Mouse (Mus musculus) heart, adult 8-10 months (tissue): ENCODE results near the gene Unc5b. TPM values are rescaled to one million over a fixed set of nuclear protein-coding genes. Genes with fewer than 3 reads are reported as not detected.

Experiments used
- DNase-seq: peaks from one replicate; pipeline ENCODE4 v3.0.0; 2022; ENCODE audit warnings: low spot score
- total RNA-seq, 4 experiments: library from RNA; stranded (reverse); gene quantifications; 2 replicates each; pipeline ENCODE4 v1.2.4; 2022

Unc5b gene
- total RNA-seq, 4 experiments from 2014 or later: 9.6 to 14.5 (median 12.0) TPM

DNA sequence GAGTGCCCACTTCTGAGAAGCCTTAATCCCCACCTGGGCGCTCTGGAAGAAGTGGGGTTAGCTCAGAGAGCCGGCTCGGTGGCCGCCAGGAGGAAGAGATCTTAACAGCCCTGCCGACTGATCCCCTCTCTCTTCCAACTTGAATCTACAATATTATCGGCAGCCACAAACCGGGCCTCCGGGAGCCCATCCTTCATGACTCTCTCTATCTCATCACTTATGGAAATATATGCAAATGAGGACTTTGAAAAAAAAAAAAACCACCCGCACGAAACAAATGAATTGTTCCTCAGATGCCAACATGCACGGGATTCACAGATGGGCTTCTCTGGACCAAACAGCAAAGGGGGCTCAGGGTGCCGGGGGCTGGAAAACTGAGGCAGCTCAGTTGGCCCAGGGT lies 109.7 kb downstream of the Unc5b start:
- no peak for DNase-seq

DNA sequence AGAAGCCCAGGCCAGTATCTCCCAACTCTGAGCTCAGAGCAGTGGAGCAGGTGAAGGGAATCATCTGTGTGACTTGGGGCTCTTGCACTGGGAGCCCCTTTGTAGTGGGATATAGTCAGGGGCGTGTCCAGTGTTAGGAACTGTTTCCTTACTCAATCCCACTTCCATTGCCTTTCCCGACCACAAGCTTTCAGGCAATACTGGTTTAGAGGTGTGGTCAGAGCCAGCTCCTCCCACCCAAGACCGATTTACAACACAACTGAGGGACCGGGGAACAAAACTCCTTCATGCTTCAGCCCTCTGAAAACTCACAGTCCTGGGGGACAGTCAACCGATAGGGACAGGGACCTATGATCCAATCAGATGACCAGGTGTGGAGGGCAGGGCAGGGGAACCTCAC lies 110.9 kb downstream of the Unc5b start:
- no peak for DNase-seq

- DNase-seq: no peak
Measured at GRCm38 (mm10) chr10:60718491-60718890, 112.9 kb downstream of the Unc5b start.

GRCm38 (mm10) chr10:60716449-60716848 lies 114.9 kb downstream of the Unc5b start:
- no peak for DNase-seq

Other genes with a start within 250 kb of the Unc5b start
- 1 to 10 TPM; 5.5 to 7.6 (median 5.6) TPM for gene Cdh23, start 135.1 kb downstream of the Unc5b start, total RNA-seq
- 1 to 10 TPM; 3.5 to 4.9 (median 3.8) TPM for gene Slc29a3, start 78.8 kb downstream of the Unc5b start, total RNA-seq